Comparison of ENCODE assay signal across 8 mouse cellular contexts in genomic region chr16:20717978-20718670, GRCm38 (mm10). TPM values are rescaled to one million over a fixed set of nuclear protein-coding genes. Genes with fewer than 3 reads are reported as not detected.
A peak's percentile ranks its signal among the peaks of the same experiment; 100 is the strongest.
DNase-seq lines count a peak whose midpoint lies in the region; ATAC-seq and TF ChIP-seq lines count a peak whose summit lies in the region.

No protein-coding gene starts in this region.

- DNase-seq in embryo, embryonic 10.5 days (ENCODE audit: low spot score) = peak; percentile 39
- DNase-seq in embryo, embryonic 10 days (ENCODE audit: low spot score) = no peak
- DNase-seq in thymus, adult 2 months = no peak
- no peak for DNase-seq in thymus, postnatal 4 days
- DNase-seq in frontal cortex, postnatal 25 days (ENCODE audit: low spot score in 2 of 2) = no peak
- no peak for DNase-seq in right cerebral cortex, postnatal 4 days
- DNase-seq in left cerebral cortex, postnatal 10 days (ENCODE audit: extremely low spot score in 1 of 2, low spot score in 2 of 2) = no peak

- peaks cover 17% of the 10 kb centered on the region for H3K4me1 ChIP-seq in thymus, adult 2 months (replicated peaks; ENCODE audit: control insufficient read depth, insufficient read depth, low read length)
- H3K4me1 ChIP-seq in liver, embryonic 12.5 days = peaks cover 48% of the 10 kb centered on the region

- intact Hi-C loops in left cerebral cortex, postnatal 10 days (cut with DNase I) = no loop called here

- H3K27me3 ChIP-seq in thymus, adult 2 months (ENCODE audit: control insufficient read depth, insufficient read depth, low read length) = no peaks in the 10 kb centered on the region
- no peaks in the 10 kb centered on the region for H3K27me3 ChIP-seq in liver, embryonic 12.5 days (replicated peaks)

- no peak for TF ChIP-seq POLR2A in thymus, adult 2 months (IDR thresholded peaks at IDR 0.05; ENCODE audit: control insufficient read depth, extremely low read depth, insufficient read depth, low read length, poor library complexity)

- 2% methylated on average over 18 of the region's 18 CpGs for WGBS in thymus, adult 2 months
- 2% methylated on average over 18 of the region's 18 CpGs for WGBS in liver, embryonic 12.5 days (ENCODE audit: insufficient replicate concordance)

- H3K36me3 ChIP-seq in thymus, adult 2 months (ENCODE audit: control insufficient read depth, insufficient read depth, low read length) = no peaks in the 10 kb centered on the region; the same call in 1 of the 2 replicates
- peaks cover 38% of the 10 kb centered on the region for H3K36me3 ChIP-seq in liver, embryonic 12.5 days

- peak overlapping the region; percentile 84 for H3K9ac ChIP-seq in liver, embryonic 12.5 days

- peak overlapping the region; percentile 97 for H3K4me2 ChIP-seq in liver, embryonic 12.5 days

- peak; percentile 28 for ATAC-seq in liver, embryonic 12.5 days

- TF ChIP-seq CTCF in thymus, adult 2 months (IDR thresholded peaks at IDR 0.05; ENCODE audit: borderline replicate concordance, control insufficient read depth, extremely low read depth, insufficient read depth, low read length, poor library complexity) = no peak

- peak overlapping the region; percentile 57; the same call in 1 of the 2 replicates for H3K27ac ChIP-seq in thymus, adult 2 months (ENCODE audit: control insufficient read depth, insufficient read depth, low read length)
- H3K27ac ChIP-seq in liver, embryonic 12.5 days = peak overlapping the region; percentile 91

- peak overlapping the region; percentile 67 for H3K4me3 ChIP-seq in thymus, adult 2 months (ENCODE audit: control insufficient read depth, insufficient read depth, low read length)
- peak overlapping the region; percentile 74 for H3K4me3 ChIP-seq in liver, embryonic 12.5 days

- no peaks in the 10 kb centered on the region for H3K9me3 ChIP-seq in liver, embryonic 12.5 days (replicated peaks)

RNA-seq across cellular contexts. Expression of gene Clcn2, which starts 0.6 kb away (rescaled TPM):
- polyA plus RNA-seq in thymus, adult 2 months (2012; rRNA removed) = 40.5 and 42.1 TPM in 2 replicates
- 14.0 and 14.5 TPM in 2 replicates for polyA plus RNA-seq in liver, embryonic 12.5 days (2016; fragmentation: Nextera tagmentation; extraction: Ambion mirVana)
- 10 to 100 TPM; 50.9 to 51.1 TPM for total RNA-seq in left cerebral cortex, postnatal 10 days (2021)

RNA-seq across cellular contexts. Expression of gene Polr2h, which starts 0.7 kb away (rescaled TPM):
- 24.7 and 32.9 TPM in 2 replicates for polyA plus RNA-seq in thymus, adult 2 months (2012; rRNA removed)
- 66.1 and 68.4 TPM in 2 replicates for polyA plus RNA-seq in liver, embryonic 12.5 days (2016; fragmentation: Nextera tagmentation; extraction: Ambion mirVana)
- total RNA-seq in left cerebral cortex, postnatal 10 days (2021) = 10 to 100 TPM; 26.3 to 28.3 TPM

RNA-seq across cellular contexts. Expression of gene Chrd, which starts 14.8 kb away (rescaled TPM):
- polyA plus RNA-seq in thymus, adult 2 months (2012; rRNA removed) = 3.6 and 3.7 TPM in 2 replicates
- 0.54 and 0.96 TPM in 2 replicates for polyA plus RNA-seq in liver, embryonic 12.5 days (2016; fragmentation: Nextera tagmentation; extraction: Ambion mirVana)
- total RNA-seq in left cerebral cortex, postnatal 10 days (2021) = 10 to 100 TPM; 18.4 to 21.8 TPM

RNA-seq across cellular contexts. Expression of gene Thpo, which starts 16.2 kb away (rescaled TPM):
- 0.69 and 1.0 TPM in 2 replicates for polyA plus RNA-seq in thymus, adult 2 months (2012; rRNA removed)
- 2.7 and 2.8 TPM in 2 replicates for polyA plus RNA-seq in liver, embryonic 12.5 days (2016; fragmentation: Nextera tagmentation; extraction: Ambion mirVana)
- total RNA-seq in left cerebral cortex, postnatal 10 days (2021) = 1 to 10 TPM; 1.4 to 2.0 TPM

RNA-seq across cellular contexts. Expression of gene Fam131a, which starts 25.1 kb away (rescaled TPM):
- polyA plus RNA-seq in thymus, adult 2 months (2012; rRNA removed) = 6.9 and 8.9 TPM in 2 replicates
- 2.1 and 2.6 TPM in 2 replicates for polyA plus RNA-seq in liver, embryonic 12.5 days (2016; fragmentation: Nextera tagmentation; extraction: Ambion mirVana)
- total RNA-seq in left cerebral cortex, postnatal 10 days (2021) = 100 to 1,000 TPM; 264 to 267 TPM
